Mouse (Mus musculus) midbrain, embryonic 16.5 days (tissue): ENCODE data around the gene Efcab8. TPM values are rescaled to one million over a fixed set of nuclear protein-coding genes. Genes with fewer than 3 reads are reported as not detected.
A peak's percentile ranks its signal among the peaks of the same experiment; 100 is the strongest.

Source experiments
- ATAC-seq: fragments of 200-750 bp; cut with Nextera tagmentation; 2 replicates; pipeline ENCODE4 v1.8.0; 2017; ENCODE audit warnings: moderate TSS enrichment
- H3K27ac ChIP-seq: fragments of 300-500 bp; sonication (generic); 2 replicates; pipeline ENCODE4 v1.5.1; 2014; ENCODE audit warnings: mild to moderate bottlenecking, low read length, mixed read lengths
- H3K27me3 ChIP-seq: fragments of 300-500 bp; sonication (generic); 2 replicates; pipeline ENCODE4 v1.6.1; 2014; ENCODE audit warnings: low read depth, low read length, mixed read lengths; ENCODE audit not compliant: control insufficient read depth, insufficient read depth
- H3K36me3 ChIP-seq: fragments of 300-500 bp; sonication (generic); 2 replicates; pipeline ENCODE4 v1.6.1; 2014; ENCODE audit warnings: mild to moderate bottlenecking, low read length, moderate library complexity, mixed read lengths; ENCODE audit not compliant: control insufficient read depth, insufficient read depth
- H3K4me1 ChIP-seq: fragments of 300-500 bp; sonication (generic); 2 replicates; pipeline ENCODE4 v1.6.1; 2014; ENCODE audit warnings: mild to moderate bottlenecking, low read length, mixed read lengths; ENCODE audit not compliant: control insufficient read depth, insufficient read depth
- H3K4me2 ChIP-seq: fragments of 300-500 bp; sonication (generic); 2 replicates; pipeline ENCODE4 v1.6.1; 2014; ENCODE audit warnings: mild to moderate bottlenecking, low read length, mixed read lengths
- H3K4me3 ChIP-seq: fragments of 300-500 bp; sonication (generic); 2 replicates; pipeline ENCODE4 v1.5.1; 2014; ENCODE audit warnings: low read depth, mild to moderate bottlenecking, low read length, moderate library complexity, mixed read lengths
- H3K9ac ChIP-seq: fragments of 300-500 bp; sonication (generic); 2 replicates; pipeline ENCODE4 v1.6.1; 2014; ENCODE audit warnings: low read depth, low read length, mixed read lengths
- H3K9me3 ChIP-seq: fragments of 300-500 bp; sonication (generic); replicated peaks from 2 replicates; pipeline ENCODE4 v1.6.1; 2014; ENCODE audit warnings: mild to moderate bottlenecking, low read length, mixed read lengths; ENCODE audit not compliant: control insufficient read depth, poor library complexity, severe bottlenecking
- WGBS: fragments of 180-500 bp; shearing (Covaris S2); extraction: QIAGEN DNeasy Blood & Tissue Kit; methylation state at CpG from one replicate; pipeline ENCODE4 v1.1.7; 2014; 5-methylcytosine and 5-hydroxymethylcytosine counted together
- polyA plus RNA-seq: library from polyadenylated mRNA; unstranded; fragments of >200 nt; fragmentation: Nextera tagmentation; extraction: Ambion mirVana; gene quantifications from 2 replicates; pipeline ENCODE4 v1.2.1, GENCODE M21; 2015

Gene Efcab8
- 0.16 TPM in 1 of 2 replicates, not detected in the other for polyA plus RNA-seq

DNA sequence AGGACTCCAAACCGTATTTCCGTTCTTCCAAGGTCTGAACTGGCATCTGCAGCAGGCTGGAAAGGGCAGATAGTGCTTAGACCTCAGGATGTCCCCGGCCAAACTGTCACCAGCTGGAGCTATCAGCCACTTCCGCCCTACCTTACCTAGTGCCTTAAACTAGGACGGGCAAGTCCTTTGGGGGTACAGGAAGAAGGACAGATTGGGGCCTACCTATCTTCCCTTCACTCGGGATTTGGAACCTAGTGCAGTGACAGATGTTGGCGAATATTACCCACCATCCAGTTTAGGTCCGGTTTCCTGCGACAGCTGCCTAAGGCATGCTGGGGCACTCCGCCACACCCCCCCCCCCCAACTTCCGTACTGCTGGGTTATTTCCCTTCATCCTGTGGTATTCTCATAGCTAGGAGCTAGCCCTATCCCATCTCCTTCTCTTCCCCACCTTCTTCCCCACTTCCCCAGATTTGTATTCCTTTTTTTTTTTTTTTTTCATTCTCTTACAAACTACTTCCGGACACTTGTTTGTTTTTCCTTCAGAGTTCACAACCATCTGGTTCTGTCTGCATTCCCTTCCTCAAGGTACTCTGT, at the start of gene Efcab8:
Gene Efcab8, plus strand, starts transcription at position 538 of the 588 bp plus-strand sequence.
- Histone ChIP-seq H3K4me2 (peak within 1 kb of the TSS; percentile 64), H3K9me3 (no peaks in the 10 kb centered on the region), H3K4me3 (peak within 1 kb of the TSS; percentile 29), H3K36me3 (0 out of 2 replicates have a peak, but pooled peaks cover 3% of the 10 kb centered on the region), H3K9ac (peak within 1 kb of the TSS; percentile 54), H3K27ac (no peak within 1 kb of the TSS), H3K27me3 (no peaks in the 10 kb centered on the region), H3K4me1 (peaks cover 9% of the 10 kb centered on the region; the same call in 1 of the 2 replicates)
- 0 out of 2 replicates have a peak, but pooled peaks have one; percentile 39 for ATAC-seq
- WGBS = 55% methylated on average over 11 of the region's 12 CpGs

DNA sequence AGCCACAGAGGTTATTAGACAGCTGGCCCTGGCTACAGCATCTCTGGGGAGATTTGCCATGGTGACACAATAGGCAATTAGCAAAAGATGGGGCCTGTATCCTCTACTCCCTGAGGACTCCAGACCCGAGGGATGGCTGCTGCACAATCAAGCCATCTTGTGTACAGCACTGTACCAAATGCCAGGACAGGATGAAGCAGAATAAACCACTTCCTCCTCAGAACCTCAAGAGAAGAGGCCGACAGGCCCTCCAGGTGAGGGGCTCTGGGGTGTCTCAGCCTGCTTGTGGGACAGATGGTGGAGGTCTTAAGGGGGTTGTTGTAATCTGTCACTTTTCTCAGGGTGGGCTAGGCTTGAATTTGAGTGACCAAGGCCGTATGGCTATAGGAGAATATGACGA, 45.7 kb upstream of the Efcab8 start:
- Histone ChIP-seq H3K4me2 (no peak overlapping the region), H3K36me3 (no peaks in the 10 kb centered on the region), H3K4me3 (no peak overlapping the region), H3K27me3 (no peaks in the 10 kb centered on the region), H3K27ac (no peak overlapping the region), H3K9ac (no peak overlapping the region), H3K9me3 (no peaks in the 10 kb centered on the region), H3K4me1 (no peaks in the 10 kb centered on the region)
- 78% methylated on average over 4 of the region's 4 CpGs for WGBS
- no peak for ATAC-seq

DNA sequence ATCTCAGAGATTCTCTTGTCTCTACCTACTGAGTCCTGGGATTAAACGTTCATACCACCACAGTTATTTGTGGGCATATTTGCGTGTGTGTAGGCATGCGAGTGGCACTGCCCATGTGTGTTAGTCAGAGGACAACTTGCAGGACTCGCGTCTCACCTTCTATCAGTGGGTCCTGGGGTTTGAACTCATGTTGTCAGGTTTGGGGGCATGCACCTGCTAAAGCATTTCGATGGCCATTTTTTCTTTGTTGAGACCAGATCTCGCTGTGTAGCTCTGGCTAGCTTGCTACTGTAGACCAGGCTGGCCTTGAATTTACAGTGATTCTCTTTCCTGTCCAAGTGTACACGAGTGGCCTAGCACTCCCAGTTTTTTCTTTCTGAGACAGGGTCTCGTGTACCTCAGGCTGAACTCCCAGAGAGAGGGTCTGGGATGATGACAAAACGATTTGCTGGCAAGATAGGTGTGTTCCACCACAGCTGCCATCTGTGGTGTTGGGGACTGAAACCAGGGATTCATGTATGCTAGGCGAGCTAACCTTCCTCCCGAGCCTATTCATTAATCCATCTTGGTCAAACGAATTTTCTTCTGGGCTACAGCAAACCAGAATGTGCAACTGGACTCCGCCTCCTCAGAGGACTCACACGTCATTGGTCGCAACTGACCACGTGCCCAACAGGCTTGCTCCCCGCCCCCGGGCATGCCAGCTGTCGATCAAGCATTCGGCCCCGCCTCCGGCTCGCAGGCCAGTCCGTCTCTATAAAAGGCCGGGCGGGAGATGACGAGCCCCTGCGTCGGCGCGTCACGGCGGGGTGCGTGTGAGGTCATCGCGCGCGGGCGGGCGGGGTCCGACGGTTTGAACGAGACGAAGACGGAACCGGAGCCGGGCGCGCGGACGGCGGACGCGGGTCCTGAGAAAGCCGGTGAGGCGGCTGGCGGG, 39.0 kb upstream of the Efcab8 start, which contains the start of gene Mapre1:
Gene Mapre1, plus strand, starts transcription at position 775 of the 937 bp plus-strand sequence.
- no peaks in the 10 kb centered on the region for H3K27me3 ChIP-seq
- peak within 1 kb of the TSS; percentile 94 for H3K4me2 ChIP-seq
- no peaks in the 10 kb centered on the region for H3K9me3 ChIP-seq
- peak; percentile 96 for ATAC-seq
- H3K4me1 ChIP-seq = peaks cover 30% of the 10 kb centered on the region
- 10% methylated on average over 57 of the region's 58 CpGs for WGBS
- H3K36me3 ChIP-seq = no peaks in the 10 kb centered on the region
- peak within 1 kb of the TSS; percentile 96 for H3K27ac ChIP-seq
- H3K4me3 ChIP-seq = peak within 1 kb of the TSS; percentile 53
- peak within 1 kb of the TSS; percentile 91 for H3K9ac ChIP-seq

DNA sequence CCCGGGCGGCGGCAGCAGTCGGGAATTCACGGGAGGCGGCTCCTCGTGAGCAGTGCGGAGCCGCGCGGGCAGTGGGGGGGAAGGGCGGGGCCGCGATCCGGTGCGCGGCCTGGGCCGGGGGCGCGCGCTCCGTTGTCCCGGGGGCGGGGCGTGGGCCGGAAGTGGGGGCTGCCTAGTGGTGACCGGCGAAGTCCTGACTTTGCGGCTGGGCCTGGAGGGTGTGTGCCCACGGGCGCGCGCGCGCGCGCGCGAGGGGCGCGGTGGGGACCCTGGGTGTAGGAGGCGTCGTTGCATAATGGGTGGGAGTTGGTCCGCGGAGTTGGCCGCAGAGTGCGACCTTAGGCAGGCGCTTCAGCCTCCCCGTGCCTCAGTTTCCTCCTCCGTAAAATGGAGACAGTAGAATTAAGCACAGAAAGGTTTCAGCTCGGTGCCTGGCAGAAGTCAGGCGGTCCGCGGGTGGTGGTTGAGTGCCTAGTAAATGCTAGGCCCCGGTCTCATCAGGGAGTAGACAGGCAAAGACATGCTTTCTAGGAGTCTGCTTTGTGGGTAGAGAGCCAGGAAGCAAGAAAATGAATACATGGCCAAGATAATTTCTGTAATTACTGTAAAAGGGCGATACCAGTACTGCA, 38.2 kb upstream of the Efcab8 start:
- ATAC-seq = peak; percentile 85
- 0% methylated on average over 35 of the region's 56 CpGs for WGBS
- H3K27me3 ChIP-seq = no peaks in the 10 kb centered on the region
- H3K4me2 ChIP-seq = peak overlapping the region; percentile 94
- peak overlapping the region; percentile 53 for H3K4me3 ChIP-seq
- H3K27ac ChIP-seq = peak overlapping the region; percentile 96
- no peaks in the 10 kb centered on the region for H3K36me3 ChIP-seq
- H3K4me1 ChIP-seq = peaks cover 30% of the 10 kb centered on the region
- peak overlapping the region; percentile 91 for H3K9ac ChIP-seq
- no peaks in the 10 kb centered on the region for H3K9me3 ChIP-seq

DNA sequence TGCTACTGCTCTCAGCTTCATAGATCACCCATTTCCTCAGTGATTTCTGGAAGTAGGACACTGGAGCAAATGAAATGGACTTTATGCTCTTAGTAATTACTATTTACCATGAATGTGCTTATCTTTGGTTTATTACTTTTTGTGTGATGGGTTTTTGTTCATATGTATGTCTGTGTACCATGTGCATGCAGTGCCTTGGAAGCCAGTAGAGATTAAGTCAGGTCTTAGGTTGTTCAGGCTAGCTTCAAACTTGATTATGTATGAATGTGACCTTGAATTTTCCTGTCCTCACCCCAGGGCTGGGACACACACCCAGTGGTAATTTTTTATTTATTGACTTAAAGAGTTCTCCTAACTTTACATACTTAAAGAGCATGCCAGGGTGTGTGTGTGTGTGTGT, 31.7 kb upstream of the Efcab8 start:
- no peaks in the 10 kb centered on the region for H3K9me3 ChIP-seq
- ATAC-seq = no peak

DNA sequence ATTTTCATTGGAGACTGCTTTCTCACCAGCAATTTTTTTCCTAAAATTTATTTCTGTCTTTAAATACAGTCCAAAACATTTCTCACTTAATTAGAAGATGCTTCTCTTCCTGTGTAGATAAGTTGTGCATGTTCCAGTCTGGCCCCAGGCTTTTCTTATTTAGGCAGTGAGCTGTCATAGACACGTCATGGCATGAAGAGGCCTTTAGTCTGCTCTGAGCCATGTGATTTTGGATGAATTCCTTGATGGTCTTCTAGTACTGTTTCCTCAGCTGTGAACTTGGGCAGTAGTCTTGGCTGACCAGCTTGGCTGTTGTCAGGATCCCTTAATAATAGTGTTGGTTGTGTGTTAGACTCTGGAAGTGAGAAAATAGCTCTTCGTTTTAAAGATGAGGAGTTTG, 29.4 kb upstream of the Efcab8 start:
- peaks cover 2% of the 10 kb centered on the region; the same call in 1 of the 2 replicates for H3K36me3 ChIP-seq
- no peaks in the 10 kb centered on the region for H3K9me3 ChIP-seq
- no peak overlapping the region for H3K4me3 ChIP-seq
- H3K9ac ChIP-seq = no peak overlapping the region
- no peak overlapping the region for H3K4me2 ChIP-seq
- no peaks in the 10 kb centered on the region for H3K4me1 ChIP-seq
- H3K27ac ChIP-seq = no peak overlapping the region
- WGBS = 79% methylated on average over 2 of the region's 2 CpGs
- no peak for ATAC-seq
- no peaks in the 10 kb centered on the region for H3K27me3 ChIP-seq

More for the DNA sequence above, 31.7 kb upstream of the Efcab8 start:
- no peak overlapping the region for H3K4me2 ChIP-seq
- no peak overlapping the region for H3K4me3 ChIP-seq
- no peaks in the 10 kb centered on the region for H3K27me3 ChIP-seq
- H3K9ac ChIP-seq = no peak overlapping the region
- H3K27ac ChIP-seq = no peak overlapping the region
- peaks cover 2% of the 10 kb centered on the region; the same call in 1 of the 2 replicates for H3K36me3 ChIP-seq
- peaks cover 17% of the 10 kb centered on the region for H3K4me1 ChIP-seq

DNA sequence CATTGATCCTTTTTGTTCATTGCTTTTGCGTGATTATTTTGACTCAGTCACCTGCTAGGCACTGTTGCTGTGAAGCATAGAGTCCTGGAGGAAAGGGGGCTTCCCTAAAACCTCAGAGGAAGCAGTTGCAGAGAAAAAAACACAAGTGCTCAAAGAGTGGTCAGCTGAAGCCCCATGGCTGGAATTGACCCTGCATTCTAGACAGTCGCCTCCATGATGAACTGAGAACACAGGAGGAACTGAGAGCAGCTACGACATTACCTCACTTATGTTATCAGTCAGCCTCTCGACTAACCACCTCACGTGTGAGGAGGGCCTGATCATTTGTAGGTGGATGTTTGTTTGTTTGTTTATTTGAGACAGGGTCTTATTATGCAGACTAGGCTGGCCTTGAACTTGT, 17.6 kb upstream of the Efcab8 start:
- H3K4me1 ChIP-seq = no peaks in the 10 kb centered on the region
- no peak overlapping the region for H3K4me2 ChIP-seq
- no peak overlapping the region for H3K9ac ChIP-seq
- H3K36me3 ChIP-seq = peaks cover 45% of the 10 kb centered on the region
- H3K9me3 ChIP-seq = no peaks in the 10 kb centered on the region
- H3K27ac ChIP-seq = no peak overlapping the region
- ATAC-seq = no peak
- H3K4me3 ChIP-seq = no peak overlapping the region
- no peaks in the 10 kb centered on the region for H3K27me3 ChIP-seq
- WGBS = 93% methylated on average over 5 of the region's 5 CpGs

DNA sequence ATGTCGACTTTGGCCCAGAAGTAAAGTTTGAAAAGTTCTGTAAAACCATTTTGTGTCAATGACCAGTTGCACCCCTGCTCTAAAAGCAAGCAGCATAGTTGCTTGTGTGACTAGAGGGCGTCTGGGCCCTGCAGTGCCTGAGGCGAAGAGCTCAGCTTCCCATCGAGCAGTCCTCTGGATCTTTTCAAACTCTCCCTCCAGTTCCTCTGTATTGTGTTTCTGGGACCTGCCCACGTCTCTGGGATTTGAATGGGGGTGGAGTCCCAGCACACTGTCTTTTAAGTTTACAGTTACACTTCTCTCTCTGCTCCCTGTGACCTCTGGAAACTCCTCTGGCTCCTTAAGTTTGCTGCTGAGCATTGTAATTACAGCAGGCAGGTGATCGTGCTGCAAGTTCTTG, 12.2 kb upstream of the Efcab8 start:
- ATAC-seq = no peak
- Histone ChIP-seq H3K36me3 (peaks cover 21% of the 10 kb centered on the region), H3K27ac (no peak overlapping the region), H3K4me2 (no peak overlapping the region), H3K9ac (no peak overlapping the region), H3K9me3 (no peaks in the 10 kb centered on the region), H3K4me3 (no peak overlapping the region), H3K4me1 (no peaks in the 10 kb centered on the region), H3K27me3 (no peaks in the 10 kb centered on the region)
- 65% methylated on average over 6 of the region's 6 CpGs for WGBS
